Mouse (Mus musculus): Measurements from ENCODE around the gene Abcc3.

Abcc3 gene

DNA sequence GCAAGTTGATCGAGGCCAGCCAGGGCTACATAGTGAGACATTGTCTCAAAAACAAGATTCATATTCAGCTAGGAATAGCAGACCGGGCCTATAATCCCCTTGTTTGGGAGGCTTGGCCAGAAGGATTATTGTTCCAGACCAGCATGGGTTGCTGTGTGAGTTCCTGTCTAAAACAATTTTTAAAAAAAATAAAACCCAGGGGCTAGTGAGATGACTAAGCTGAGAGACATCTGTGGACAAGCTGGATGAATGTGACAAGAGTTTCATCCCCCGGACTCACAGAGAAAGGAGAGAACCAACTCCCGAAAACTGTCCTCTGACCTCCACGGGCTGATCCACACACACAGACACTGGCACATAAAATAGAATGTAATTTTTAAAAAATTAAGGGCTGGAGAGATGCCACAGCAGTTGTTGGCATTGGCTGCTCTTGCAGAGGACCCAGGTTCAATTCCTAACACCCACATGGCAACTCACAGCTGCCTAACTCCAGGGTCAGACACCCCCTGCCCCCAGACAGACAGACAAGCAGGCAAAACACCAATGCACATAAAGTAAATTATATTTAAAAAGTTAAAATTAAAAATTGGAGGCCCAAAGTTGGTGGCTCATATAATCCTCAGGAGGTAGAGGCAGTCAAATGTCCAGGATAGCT lies 69.4 kb downstream of the Abcc3 start:
- DNase-seq = no peak

DNA sequence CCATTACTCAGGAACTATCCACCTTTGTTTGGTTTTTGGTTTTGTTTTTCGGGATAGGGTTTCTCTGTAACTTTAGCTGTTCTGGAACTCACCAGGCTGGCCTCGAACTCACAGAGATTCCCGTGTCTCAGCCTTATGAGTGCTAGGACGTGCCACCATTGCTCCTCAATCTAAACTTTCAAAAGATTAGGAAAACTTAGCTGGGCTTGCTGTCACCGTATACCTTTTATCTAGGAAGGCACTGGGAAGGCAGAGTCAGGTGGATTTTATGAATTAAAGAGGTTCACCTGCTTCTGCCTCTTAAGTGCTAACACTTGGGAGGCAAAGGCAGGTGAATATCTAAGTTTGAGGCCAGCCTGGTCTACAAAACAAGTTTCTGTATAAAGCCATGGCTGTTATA lies 70.2 kb downstream of the Abcc3 start:
- no peak for DNase-seq

DNA sequence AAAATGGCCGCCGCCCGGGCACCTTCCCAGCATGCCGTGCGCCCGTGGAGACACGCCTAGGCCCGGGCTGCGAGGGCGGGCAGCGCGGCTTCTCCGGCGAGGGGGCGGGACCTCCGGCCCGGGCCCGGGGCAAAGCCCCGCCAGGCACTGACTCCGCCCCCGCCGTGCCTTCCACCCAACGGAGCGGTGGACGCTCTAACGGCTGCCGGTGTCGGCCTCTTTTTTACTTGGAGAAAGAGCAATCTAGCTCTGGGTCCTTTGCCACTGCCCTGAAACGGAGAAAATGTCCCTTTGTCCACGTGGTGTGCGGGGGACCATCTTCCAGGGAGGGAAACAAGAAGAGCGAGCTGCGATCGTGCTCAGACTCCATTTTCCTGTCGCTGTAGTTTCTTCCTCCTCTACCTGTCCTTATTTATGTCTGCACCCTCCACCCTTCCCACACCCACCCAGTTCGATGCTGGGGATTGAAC lies 70.8 kb downstream of the Abcc3 start, which contains the start of gene Luc7l3:
Luc7l3 (minus strand) TSS at position 58 of the 470 bp plus-strand sequence.
- DNase-seq = peak; percentile 94 to 96

DNA sequence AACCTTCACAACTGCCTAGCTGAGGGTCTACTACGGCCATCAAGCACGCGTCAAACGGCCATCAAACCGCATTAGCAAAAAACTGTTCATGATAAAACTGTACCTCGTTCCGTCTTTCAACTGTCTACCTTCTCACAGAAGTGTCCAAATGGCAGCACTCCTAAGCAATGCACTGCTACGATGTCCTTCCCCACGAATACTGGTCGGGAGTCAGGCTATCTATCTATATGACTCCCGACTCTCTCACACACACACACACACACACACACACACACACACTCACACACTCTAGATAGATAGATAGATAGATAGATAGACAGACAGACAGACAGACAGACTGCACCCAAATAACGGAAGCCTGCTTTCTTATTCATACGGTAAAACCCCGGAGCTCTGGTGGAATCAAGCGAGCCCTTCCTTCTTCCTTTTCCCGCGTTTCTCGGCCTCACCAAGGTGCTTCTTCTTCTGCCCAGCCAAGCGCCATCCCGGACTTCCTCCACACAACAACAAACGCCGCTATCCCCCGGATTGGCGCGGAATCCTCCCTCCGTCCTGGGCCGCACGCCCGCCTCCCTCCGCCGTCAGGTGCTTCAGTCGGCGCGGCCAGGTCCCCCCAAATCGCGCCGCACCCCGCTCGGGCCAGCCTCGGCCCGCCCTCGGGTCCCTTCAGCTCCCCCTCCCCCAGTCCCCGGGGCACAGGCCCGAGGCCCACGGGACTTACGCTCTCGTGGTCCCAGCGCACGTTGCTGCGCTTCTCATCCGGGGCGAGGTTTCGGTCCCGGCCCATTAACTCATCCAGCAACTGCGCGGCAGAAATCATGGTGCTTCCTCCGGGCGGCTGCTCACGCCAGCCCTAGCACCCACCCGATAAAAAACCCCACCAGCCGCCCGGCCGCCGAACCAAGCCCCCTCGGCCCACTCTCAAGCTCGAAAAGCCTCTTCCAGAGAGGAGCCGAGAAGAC lies 71.5 kb downstream of the Abcc3 start:
- DNase-seq = no peak

DNA sequence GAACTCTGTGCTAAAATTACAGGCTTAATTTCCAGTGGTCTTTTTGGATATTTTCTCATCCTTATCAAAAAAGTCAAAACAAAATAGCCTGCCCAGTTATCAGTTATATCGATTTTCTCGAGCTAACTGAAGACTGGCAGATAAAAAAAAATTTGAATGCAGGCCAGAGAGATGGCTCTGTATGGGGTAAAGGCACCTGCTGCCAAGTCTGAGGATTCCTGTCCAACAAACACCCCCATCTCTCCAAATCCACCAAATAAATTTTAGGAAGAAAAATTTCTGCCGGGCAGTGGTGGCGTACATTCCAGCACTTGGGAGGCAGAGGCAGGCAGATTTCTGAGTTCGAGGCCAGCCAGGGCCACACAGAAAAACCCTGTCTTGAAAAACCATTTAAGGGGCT lies 74.7 kb downstream of the Abcc3 start:
- no peak for DNase-seq

DNA sequence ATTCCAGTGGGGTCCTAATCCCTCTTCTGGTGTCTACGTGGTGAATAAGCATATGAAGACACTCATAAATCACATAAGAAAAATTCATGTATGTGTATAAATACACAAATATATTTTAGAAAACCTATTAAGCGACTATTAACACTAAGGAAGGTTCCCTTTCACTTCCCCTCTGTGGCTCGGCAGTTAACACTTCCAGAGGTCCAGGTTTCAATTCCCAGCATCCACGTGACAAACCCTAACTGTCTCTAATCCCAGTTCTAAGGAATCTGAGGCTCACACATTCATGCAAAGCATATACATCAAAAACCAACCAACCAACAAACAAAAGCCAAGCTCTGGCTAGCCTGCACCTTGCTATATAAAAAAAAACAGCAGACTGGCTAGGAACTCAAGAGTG lies 75.3 kb downstream of the Abcc3 start:
- no peak for DNase-seq

DNA sequence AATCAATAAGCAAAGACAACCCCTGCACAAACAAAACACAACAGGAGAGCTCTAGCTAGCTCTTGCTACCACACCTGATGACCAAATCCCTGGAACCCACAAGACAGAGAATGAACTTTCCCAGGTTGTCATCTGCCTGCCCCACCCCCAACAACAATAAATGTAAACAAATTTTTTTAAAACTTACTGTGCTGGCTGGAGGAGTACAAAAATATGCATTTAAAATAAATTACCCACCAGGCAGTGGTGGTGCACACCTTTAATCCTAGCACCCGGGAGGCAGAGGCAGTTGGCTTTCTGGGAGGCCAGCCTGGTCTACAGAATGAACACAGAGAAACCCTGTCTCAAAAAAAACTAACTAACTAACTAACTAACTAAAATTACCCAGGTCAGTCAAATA lies 75.8 kb downstream of the Abcc3 start:
- no peak for DNase-seq

DNA sequence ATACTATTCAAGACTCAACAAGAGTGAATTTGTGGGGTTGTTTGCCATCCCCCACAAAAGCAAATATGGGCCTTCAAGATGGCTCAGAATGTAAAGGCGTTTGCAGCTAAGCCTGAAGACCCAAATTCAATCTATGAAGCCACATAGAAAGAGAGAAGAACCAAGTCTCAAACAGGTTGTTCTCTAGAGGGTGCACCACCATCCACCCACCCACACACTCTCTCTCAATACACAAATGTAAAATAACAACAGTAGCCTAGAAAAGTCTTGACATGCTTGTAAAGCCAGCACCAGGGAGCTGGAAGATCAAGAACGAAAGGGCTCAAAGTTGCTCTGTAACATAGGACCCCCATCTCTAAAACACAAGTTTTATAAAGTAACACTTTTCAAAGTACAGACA lies 76.3 kb downstream of the Abcc3 start:
- DNase-seq = no peak

DNA sequence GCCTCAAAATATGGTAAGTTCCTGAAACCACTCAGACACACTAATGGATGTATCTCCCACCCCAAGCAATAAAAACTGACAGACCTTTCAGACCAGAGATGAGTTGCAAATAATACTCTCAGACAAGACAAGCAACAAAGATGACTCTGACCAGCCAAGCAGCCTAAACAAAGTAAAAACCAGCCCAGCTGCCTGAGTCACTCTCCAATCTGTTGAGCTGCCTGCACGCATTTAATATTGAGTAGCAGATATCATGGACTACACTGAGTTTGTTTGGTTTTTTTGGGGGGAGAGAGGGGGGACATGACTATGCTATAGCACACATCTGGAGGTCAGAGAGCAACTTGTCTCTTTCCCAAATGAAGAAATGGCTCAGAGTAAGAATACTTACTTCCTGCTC lies 77.5 kb downstream of the Abcc3 start:
- no peak for DNase-seq

DNA sequence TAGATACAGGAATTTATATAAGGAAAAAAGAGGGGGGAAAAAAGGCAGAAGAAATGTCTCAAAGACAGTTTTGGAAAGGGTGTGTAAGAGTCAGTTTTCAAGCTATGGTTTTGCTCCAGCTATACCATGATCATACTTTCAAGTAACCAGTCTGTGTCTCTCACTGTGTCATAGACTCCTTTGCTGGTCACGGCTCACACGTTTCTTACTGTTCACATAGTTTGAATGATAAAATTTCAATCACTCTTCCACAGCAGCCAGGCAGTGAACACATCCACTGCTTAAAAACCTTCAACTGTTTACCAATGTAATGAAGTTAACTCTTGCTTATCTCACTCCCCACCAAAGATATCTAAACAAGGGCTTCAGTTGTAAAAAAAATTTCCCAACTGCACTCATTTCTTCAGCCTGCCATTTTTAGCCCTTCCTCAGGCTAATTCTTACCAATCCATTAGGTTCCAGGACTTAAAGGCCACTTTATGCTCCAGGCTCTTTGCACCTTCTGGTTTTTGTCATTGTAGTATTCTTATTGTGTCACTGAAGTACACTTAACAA lies 78.6 kb downstream of the Abcc3 start:
- DNase-seq = no peak

DNA sequence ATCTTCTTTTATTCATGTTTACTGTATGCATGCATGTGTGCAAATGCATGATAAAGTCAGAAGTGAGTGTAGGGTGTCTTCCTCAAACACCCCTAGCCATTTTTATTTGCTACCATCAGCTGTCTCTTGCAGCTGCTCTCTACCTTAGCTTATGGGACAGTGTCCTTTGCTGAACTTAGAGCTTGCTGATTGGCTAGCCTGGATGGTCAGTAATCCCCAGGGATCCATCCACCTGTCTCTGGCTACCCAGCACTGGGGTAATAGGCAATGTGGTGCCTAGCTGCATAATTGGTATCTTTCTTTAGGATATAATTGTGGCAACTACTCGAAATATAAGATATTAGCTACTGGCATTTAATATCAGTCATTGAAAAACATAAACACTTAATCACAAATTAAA lies 80.1 kb downstream of the Abcc3 start:
- DNase-seq = no peak

DNA sequence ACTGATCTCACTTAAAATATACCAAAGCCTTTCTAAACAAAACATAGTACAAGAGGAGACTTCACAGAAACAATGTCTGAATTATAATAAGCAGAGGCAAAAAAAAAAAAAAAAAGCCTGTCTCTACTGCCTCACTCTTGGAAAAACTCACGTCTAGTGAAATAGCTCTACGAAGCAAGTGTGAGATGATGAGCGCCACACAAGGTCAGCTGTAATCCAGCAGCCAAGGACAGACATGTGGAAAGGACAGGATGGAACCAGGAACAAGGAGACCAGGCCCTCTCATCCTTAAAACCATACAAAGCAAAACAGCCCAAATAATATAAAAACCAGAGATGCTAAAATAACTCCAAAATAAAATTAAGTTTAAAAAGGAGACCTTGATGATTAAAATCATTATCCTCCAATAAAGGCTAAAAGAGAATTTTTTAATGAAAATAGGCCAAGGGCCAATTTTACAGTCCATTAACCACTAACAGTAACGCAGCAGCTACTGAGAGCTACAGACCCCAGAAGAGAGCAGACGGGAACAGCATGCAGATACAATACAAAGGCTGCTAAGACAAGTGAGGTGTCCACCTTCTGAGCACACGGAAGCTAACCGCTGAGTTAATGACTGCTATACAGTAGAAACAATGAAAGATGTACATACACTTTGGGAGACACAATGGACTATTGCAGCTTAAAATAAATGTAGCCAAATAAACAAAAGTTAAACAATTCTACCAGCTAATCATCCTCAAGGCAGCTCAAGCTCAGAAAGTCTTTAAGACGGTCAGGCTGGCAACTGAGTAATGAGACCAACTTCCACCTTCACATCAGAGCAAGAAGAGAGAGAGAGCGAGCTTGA lies 97.6 kb downstream of the Abcc3 start:
- DNase-seq = no peak
